Mouse (Mus musculus): ENCODE data around the gene Cnot2. TPM values are rescaled to one million over a fixed set of nuclear protein-coding genes. Genes with fewer than 3 reads are reported as not detected.
A peak's percentile ranks its signal among the peaks of the same experiment; 100 is the strongest.

The Cnot2 gene
- polyA plus RNA-seq, 1 experiment from 2014 or later, result 28.1 TPM

GRCm38 (mm10) chr10:116599056-116599850 lies 17.9 kb upstream of the Cnot2 start:
- Histone ChIP-seq H3K4me2 (replicated peaks; ENCODE audit: low read depth) (no peak overlapping the region), H3K27me3 (replicated peaks; ENCODE audit: control insufficient read depth, insufficient read depth, low read length) (no peaks in the 10 kb centered on the region), H3K4me1 (replicated peaks; ENCODE audit: control insufficient read depth, insufficient read depth, low read length) (no peaks in the 10 kb centered on the region), H3K27ac (ENCODE audit: low read depth, low read length) (no peak overlapping the region), H3K9ac (ENCODE audit: low read depth, low read length) (no peak overlapping the region), H3K9me3 (ENCODE audit: control insufficient read depth) (no peaks in the 10 kb centered on the region), H3K4me3 (ENCODE audit: low read depth, low read length) (no peak overlapping the region), H3K36me3 (ENCODE audit: control insufficient read depth, insufficient read depth) (no peaks in the 10 kb centered on the region)
- WGBS, result 87% methylated on average over 14 of the region's 14 CpGs
- no peak for ATAC-seq
- no peak for TF ChIP-seq CTCF (IDR thresholded peaks at IDR 0.05; ENCODE audit: low read depth)

- Histone ChIP-seq H3K36me3 (ENCODE audit: control insufficient read depth, insufficient read depth) (no peaks in the 10 kb centered on the region), H3K27me3 (replicated peaks; ENCODE audit: control insufficient read depth, insufficient read depth, low read length) (no peaks in the 10 kb centered on the region), H3K9ac (ENCODE audit: low read depth, low read length) (no peak overlapping the region), H3K9me3 (ENCODE audit: control insufficient read depth) (no peaks in the 10 kb centered on the region), H3K27ac (ENCODE audit: low read depth, low read length) (no peak overlapping the region), H3K4me1 (replicated peaks; ENCODE audit: control insufficient read depth, insufficient read depth, low read length) (no peaks in the 10 kb centered on the region), H3K4me2 (replicated peaks; ENCODE audit: low read depth) (peak overlapping the region; percentile 84), H3K4me3 (ENCODE audit: low read depth, low read length) (peak overlapping the region; percentile 87)
- no peak for ATAC-seq
- no peak for TF ChIP-seq CTCF (IDR thresholded peaks at IDR 0.05; ENCODE audit: low read depth)
- 26% methylated on average over 6 of the region's 6 CpGs for WGBS
These were observed 1.4 kb upstream of the Cnot2 start for GRCm38 (mm10) chr10:116582738-116583137.

- Histone ChIP-seq H3K36me3 (ENCODE audit: control insufficient read depth, insufficient read depth) (no peaks in the 10 kb centered on the region), H3K9ac (ENCODE audit: low read depth, low read length) (peak overlapping the region; percentile 77), H3K27ac (ENCODE audit: low read depth, low read length) (peak overlapping the region; percentile 92), H3K9me3 (ENCODE audit: control insufficient read depth) (no peaks in the 10 kb centered on the region), H3K4me2 (replicated peaks; ENCODE audit: low read depth) (peak overlapping the region; percentile 84), H3K4me1 (replicated peaks; ENCODE audit: control insufficient read depth, insufficient read depth, low read length) (no peaks in the 10 kb centered on the region), H3K27me3 (replicated peaks; ENCODE audit: control insufficient read depth, insufficient read depth, low read length) (no peaks in the 10 kb centered on the region), H3K4me3 (ENCODE audit: low read depth, low read length) (peak overlapping the region; percentile 87)
- WGBS, result under 1% methylated on average over 61 of the region's 67 CpGs
- no peak for TF ChIP-seq CTCF (IDR thresholded peaks at IDR 0.05; ENCODE audit: low read depth)
- ATAC-seq, result peak; percentile 75
These were observed 589 bp upstream of the Cnot2 start for GRCm38 (mm10) chr10:116581719-116582481.

GRCm38 (mm10) chr10:116580591-116581358 lies 536 bp downstream of the Cnot2 start:
- WGBS, result under 1% methylated on average over 43 of the region's 71 CpGs
- Histone ChIP-seq H3K9me3 (ENCODE audit: control insufficient read depth) (no peaks in the 10 kb centered on the region), H3K9ac (ENCODE audit: low read depth, low read length) (peak overlapping the region; percentile 77), H3K27ac (ENCODE audit: low read depth, low read length) (peak overlapping the region; percentile 92), H3K27me3 (replicated peaks; ENCODE audit: control insufficient read depth, insufficient read depth, low read length) (no peaks in the 10 kb centered on the region), H3K4me3 (ENCODE audit: low read depth, low read length) (peak overlapping the region; percentile 87), H3K4me2 (replicated peaks; ENCODE audit: low read depth) (peak overlapping the region; percentile 84), H3K4me1 (replicated peaks; ENCODE audit: control insufficient read depth, insufficient read depth, low read length) (no peaks in the 10 kb centered on the region), H3K36me3 (ENCODE audit: control insufficient read depth, insufficient read depth) (no peaks in the 10 kb centered on the region)
- peak; percentile 68 for ATAC-seq
- no peak for TF ChIP-seq CTCF (IDR thresholded peaks at IDR 0.05; ENCODE audit: low read depth)

- Histone ChIP-seq H3K4me1 (replicated peaks; ENCODE audit: control insufficient read depth, insufficient read depth, low read length) (no peaks in the 10 kb centered on the region), H3K4me3 (ENCODE audit: low read depth, low read length) (no peak overlapping the region), H3K4me2 (replicated peaks; ENCODE audit: low read depth) (peak overlapping the region; percentile 84; the same call in 1 of the 2 replicates)
These were observed 1.8 kb downstream of the Cnot2 start for GRCm38 (mm10) chr10:116579478-116579877.

GRCm38 (mm10) chr10:116578375-116578774 lies 2.9 kb downstream of the Cnot2 start:
- Histone ChIP-seq H3K4me3 (ENCODE audit: low read depth, low read length) (no peak overlapping the region), H3K27me3 (replicated peaks; ENCODE audit: control insufficient read depth, insufficient read depth, low read length) (no peaks in the 10 kb centered on the region), H3K4me2 (replicated peaks; ENCODE audit: low read depth) (no peak overlapping the region), H3K36me3 (ENCODE audit: control insufficient read depth, insufficient read depth) (no peaks in the 10 kb centered on the region), H3K9ac (ENCODE audit: low read depth, low read length) (no peak overlapping the region), H3K9me3 (ENCODE audit: control insufficient read depth) (no peaks in the 10 kb centered on the region), H3K4me1 (replicated peaks; ENCODE audit: control insufficient read depth, insufficient read depth, low read length) (no peaks in the 10 kb centered on the region), H3K27ac (ENCODE audit: low read depth, low read length) (no peak overlapping the region)
- no peak for ATAC-seq
- TF ChIP-seq CTCF (IDR thresholded peaks at IDR 0.05; ENCODE audit: low read depth), result no peak

More at GRCm38 (mm10) chr10:116579478-116579877, 1.8 kb downstream of the Cnot2 start:
- Histone ChIP-seq H3K36me3 (ENCODE audit: control insufficient read depth, insufficient read depth) (no peaks in the 10 kb centered on the region), H3K9ac (ENCODE audit: low read depth, low read length) (no peak overlapping the region), H3K27ac (ENCODE audit: low read depth, low read length) (no peak overlapping the region), H3K9me3 (ENCODE audit: control insufficient read depth) (no peaks in the 10 kb centered on the region), H3K27me3 (replicated peaks; ENCODE audit: control insufficient read depth, insufficient read depth, low read length) (no peaks in the 10 kb centered on the region)
- TF ChIP-seq CTCF (IDR thresholded peaks at IDR 0.05; ENCODE audit: low read depth), result no peak
- no peak for ATAC-seq
